Mouse (Mus musculus): ENCODE results near the gene Gm9999.

GRCm38 (mm10) chr7:46993079-46993478, 9.7 kb downstream of the Gm9999 start:
- TF ChIP-seq CTCF (IDR thresholded peaks at IDR 0.05; ENCODE audit: control insufficient read depth, insufficient read depth, low read length) (no peak), POLR2A (IDR thresholded peaks at IDR 0.05; ENCODE audit: borderline replicate concordance, control insufficient read depth, low read depth, low read length) (no peak)

Measured in bone marrow, adult 2 months (tissue).